Mouse (Mus musculus) retina, embryonic 14.5 days (tissue): ENCODE data around the gene Paox.
"Not testable (repeated sequence)": the region's sequence is repeated elsewhere in the genome, so short reads cannot be mapped to it uniquely, and the experiment has no call there.

ENCODE experiments used
- DNase-seq: peaks from one replicate; pipeline ENCODE4 v3.0.0-alpha.2; 2015; ENCODE audit warnings: low spot score

Paox gene

GRCm38 (mm10) chr7:140121338-140121910, 5.8 kb downstream of the Paox start:
- no peak for DNase-seq

GRCm38 (mm10) chr7:140122765-140123164, 7.2 kb downstream of the Paox start:
- DNase-seq = no peak

- DNase-seq = no peak
These were observed 8.8 kb downstream of the Paox start for GRCm38 (mm10) chr7:140124382-140124781.

GRCm38 (mm10) chr7:140125278-140126021, 9.9 kb downstream of the Paox start:
- peak; percentile 88 for DNase-seq

GRCm38 (mm10) chr7:140126022-140126350, 10.4 kb downstream of the Paox start:
- no peak for DNase-seq

GRCm38 (mm10) chr7:140126934-140127333, 11.3 kb downstream of the Paox start:
- no peak for DNase-seq

GRCm38 (mm10) chr7:140127911-140128310, 12.3 kb downstream of the Paox start:
- DNase-seq = no peak

GRCm38 (mm10) chr7:140132184-140132583, 16.6 kb downstream of the Paox start:
- not testable (repeated sequence) for DNase-seq

GRCm38 (mm10) chr7:140134033-140134432, 18.4 kb downstream of the Paox start:
- DNase-seq = not testable (repeated sequence)

- DNase-seq = no peak
These were observed 19.6 kb downstream of the Paox start for GRCm38 (mm10) chr7:140135106-140135770.

- DNase-seq = peak; percentile 93
These were observed 21.8 kb downstream of the Paox start, which contains the start of gene Mtg1 for GRCm38 (mm10) chr7:140137135-140138020. TSS of gene Mtg1 (plus strand) at chr7:140137564.

GRCm38 (mm10) chr7:140138021-140138310, 22.4 kb downstream of the Paox start:
- DNase-seq = no peak

- peak; percentile 80 for DNase-seq
These were observed 25.8 kb downstream of the Paox start for GRCm38 (mm10) chr7:140141350-140141749.

- DNase-seq = no peak
These were observed 29.0 kb downstream of the Paox start for GRCm38 (mm10) chr7:140144550-140144949.

- DNase-seq = peak; percentile 59
These were observed 37.8 kb downstream of the Paox start for GRCm38 (mm10) chr7:140153383-140153782.

- no peak for DNase-seq
These were observed 38.2 kb downstream of the Paox start for GRCm38 (mm10) chr7:140153829-140154217.

- DNase-seq = peak; percentile 49
These were observed 38.8 kb downstream of the Paox start, which contains the start of gene Sprn for GRCm38 (mm10) chr7:140154218-140154927. TSS of gene Sprn (minus strand) at chr7:140154877.

- no peak for DNase-seq
These were observed 44.8 kb downstream of the Paox start for GRCm38 (mm10) chr7:140160363-140160762.

- DNase-seq = no peak
These were observed 49.1 kb downstream of the Paox start, which contains the start of gene Olfr522 for GRCm38 (mm10) chr7:140164664-140165063. TSS of gene Olfr522 (minus strand) at chr7:140164764.

GRCm38 (mm10) chr7:140167950-140168349, 52.4 kb downstream of the Paox start:
- DNase-seq = no peak

- no peak for DNase-seq
These were observed 53.8 kb downstream of the Paox start for GRCm38 (mm10) chr7:140169386-140169785.

- no peak for DNase-seq
These were observed 55.3 kb downstream of the Paox start for GRCm38 (mm10) chr7:140170863-140171262.
